Mouse (Mus musculus): ENCODE results near the gene Pla2g3. TPM values are rescaled to one million over a fixed set of nuclear protein-coding genes. Genes with fewer than 3 reads are reported as not detected.

The Pla2g3 gene
- total RNA-seq, 2 experiments from 2014 or later, result not detected

DNA sequence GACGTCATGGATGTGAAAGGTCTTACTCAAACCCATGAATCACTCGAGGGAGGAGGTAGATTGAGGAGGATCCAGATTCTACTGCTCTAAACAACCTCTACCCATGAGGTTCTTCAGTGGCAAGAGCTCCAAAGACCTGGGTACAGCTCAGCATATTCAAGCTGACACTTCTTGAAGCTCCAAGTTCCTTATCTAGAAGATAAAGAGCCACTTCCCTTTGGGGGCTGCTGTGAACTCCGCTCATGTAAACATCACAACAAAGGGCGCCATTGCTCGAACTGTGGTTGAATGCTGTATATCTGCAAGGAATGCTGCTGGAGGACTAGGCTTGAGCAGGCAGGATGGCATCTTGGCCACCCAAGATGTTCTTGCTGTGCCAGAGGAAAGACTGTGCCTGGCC is 952 bp downstream of the Pla2g3 start:
- ATAC-seq (replicated peaks; ENCODE audit: low FRiP score, poor library complexity, severe bottlenecking), result no peak

DNA sequence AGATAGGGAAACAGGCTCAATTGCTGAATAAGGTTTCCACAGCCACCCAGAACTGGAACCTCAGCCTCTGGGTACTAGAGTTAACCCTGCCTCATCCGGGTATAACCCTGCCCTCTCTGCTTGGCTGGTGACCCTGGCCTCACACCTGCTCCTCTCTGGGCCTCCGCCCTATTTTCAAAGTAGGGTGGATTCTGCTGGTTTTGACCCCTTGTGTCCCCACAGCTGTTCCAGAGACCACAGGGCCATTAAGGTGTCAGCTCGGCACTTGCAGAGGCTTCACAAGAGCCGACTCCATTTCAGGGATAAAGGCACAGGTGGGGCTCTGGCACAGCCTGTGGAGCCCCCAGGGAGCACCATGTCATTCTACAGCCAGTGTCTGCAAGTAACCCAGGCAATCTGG is 4.7 kb downstream of the Pla2g3 start:
- ATAC-seq (replicated peaks; ENCODE audit: low FRiP score, poor library complexity, severe bottlenecking), result no peak

DNA sequence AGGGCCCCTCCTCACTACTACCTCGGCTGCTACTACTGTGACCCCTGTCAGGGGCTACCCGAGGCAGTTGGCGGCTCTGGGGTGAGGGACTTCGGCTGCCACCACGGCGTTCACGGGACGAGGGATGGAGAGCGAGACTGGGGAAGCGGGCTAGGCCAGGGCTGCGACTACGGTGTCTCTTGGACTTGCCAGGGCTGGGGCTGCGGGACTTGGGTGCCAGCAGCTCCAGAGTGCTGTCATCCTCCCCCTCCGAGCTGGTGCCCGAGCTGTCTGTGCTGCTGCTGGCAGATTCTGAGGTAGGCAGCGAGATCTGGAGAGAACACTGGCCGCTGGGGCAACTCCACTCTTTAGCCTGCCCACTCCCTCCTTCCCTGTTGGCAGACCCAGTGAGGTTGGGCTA is 6.8 kb downstream of the Pla2g3 start:
- ATAC-seq (replicated peaks; ENCODE audit: low FRiP score, poor library complexity, severe bottlenecking), result no peak

DNA sequence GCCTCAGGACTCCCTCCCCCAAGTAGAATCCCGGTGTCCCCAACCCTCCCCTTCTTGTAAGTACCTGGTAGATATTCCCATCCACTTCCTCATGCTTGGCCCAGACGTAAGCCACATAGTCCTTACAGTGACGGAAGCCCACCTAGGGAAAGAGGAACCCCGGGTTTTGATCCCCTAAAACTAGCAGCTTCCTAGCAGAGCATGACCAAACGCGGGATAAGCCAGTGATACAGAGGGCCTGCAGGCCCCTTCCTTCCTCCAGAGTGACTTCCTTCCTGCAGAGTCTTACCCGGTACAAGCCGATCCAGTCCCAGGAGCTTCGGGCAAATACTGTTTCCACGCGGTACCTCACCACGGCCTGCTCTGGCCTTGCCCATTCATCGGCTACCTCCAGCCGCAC is 7.4 kb downstream of the Pla2g3 start:
- ATAC-seq (replicated peaks; ENCODE audit: low FRiP score, poor library complexity, severe bottlenecking), result no peak

DNA sequence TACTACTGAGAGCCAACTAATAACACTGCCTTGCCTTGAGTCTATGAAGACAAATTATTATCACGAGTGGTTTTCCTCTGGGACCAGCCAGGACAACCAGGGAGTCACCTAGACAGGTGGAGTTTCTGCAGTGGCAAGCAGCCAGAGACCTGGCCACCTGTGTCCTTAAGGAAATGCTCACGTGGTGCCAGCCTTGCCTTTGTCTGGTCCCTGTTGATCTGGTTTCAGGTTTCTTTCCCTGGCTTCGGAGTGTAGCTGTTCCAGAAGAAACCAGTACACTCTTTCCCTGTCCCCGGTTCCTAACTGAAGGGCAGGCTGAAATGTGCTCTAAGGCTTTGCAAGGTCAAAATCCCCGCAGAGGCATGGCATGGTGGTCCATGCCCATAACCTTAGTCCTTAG is 8.7 kb downstream of the Pla2g3 start:
- ATAC-seq (replicated peaks; ENCODE audit: low FRiP score, poor library complexity, severe bottlenecking), result no peak

DNA sequence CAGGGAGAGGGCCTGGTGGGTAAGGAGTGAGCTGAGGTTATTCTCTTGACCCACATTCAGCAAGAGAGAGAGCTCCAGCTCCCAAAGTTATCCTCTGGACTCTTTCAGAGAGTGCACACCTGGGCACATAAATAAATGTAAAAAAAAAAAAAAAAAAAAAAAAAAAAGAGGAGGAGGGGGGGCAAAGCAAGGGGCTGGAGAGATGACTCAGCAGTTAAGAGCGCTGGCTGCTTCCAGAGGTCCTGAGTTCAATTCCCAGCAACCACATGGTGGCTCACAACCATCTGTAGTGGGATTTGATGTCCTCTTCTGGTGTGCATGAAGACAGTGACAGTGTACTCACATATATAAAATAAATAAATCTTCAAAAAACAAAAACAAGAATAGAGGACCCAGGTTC is 9.2 kb downstream of the Pla2g3 start:
- ATAC-seq (replicated peaks; ENCODE audit: low FRiP score, poor library complexity, severe bottlenecking), result no peak

DNA sequence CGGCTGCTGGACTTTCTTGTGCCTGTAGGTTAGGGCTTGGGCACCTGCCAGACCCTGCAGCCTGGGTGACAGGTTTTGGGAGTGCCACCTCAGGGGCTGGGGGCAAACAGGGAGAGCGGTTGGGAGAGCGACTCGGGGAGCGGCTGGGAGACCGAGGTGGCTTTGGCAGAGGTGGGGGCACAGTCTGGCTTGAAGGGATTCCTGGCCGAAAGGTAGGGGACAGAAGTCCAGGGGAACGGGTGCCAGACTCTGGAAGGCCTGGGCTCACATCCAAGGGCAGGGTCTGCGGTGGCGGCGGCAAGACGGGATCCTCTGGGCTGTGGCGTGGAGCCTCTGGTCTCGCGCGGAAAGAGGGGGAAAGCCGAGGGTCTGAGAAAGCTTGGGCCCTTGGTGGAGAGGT is 14.0 kb downstream of the Pla2g3 start:
- ATAC-seq (replicated peaks; ENCODE audit: low FRiP score, poor library complexity, severe bottlenecking), result no peak

DNA sequence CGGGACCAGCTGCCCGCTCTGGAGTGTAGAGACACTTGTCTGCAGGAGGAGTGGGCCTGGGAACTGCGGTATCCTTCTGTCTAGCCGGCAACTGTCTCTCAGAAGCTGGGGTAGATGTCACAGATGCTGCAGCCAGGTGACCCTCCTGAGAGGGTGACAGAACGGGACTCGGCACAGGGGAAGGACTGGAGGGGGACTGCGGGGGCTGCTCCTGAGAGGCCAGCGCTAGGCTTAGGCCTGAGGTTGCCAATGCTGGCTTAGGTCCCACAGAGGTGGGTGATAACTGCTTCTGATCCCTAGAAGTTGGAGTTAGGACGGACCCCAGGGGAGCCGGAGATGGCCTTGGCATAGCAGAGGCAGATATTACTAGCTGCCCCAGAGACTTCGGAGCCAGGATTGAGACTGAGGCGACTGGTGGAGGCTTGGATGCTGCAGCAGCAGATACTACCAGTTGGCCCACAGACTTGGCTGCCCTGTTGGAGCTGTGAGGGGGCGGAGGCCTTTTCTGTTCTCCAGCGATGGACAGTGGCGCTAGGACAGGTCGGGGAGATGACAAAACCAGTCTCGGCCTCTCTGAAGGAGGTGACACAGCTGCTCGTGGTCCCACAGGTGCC is 14.5 kb downstream of the Pla2g3 start:
- ATAC-seq (replicated peaks; ENCODE audit: low FRiP score, poor library complexity, severe bottlenecking), result no peak

DNA sequence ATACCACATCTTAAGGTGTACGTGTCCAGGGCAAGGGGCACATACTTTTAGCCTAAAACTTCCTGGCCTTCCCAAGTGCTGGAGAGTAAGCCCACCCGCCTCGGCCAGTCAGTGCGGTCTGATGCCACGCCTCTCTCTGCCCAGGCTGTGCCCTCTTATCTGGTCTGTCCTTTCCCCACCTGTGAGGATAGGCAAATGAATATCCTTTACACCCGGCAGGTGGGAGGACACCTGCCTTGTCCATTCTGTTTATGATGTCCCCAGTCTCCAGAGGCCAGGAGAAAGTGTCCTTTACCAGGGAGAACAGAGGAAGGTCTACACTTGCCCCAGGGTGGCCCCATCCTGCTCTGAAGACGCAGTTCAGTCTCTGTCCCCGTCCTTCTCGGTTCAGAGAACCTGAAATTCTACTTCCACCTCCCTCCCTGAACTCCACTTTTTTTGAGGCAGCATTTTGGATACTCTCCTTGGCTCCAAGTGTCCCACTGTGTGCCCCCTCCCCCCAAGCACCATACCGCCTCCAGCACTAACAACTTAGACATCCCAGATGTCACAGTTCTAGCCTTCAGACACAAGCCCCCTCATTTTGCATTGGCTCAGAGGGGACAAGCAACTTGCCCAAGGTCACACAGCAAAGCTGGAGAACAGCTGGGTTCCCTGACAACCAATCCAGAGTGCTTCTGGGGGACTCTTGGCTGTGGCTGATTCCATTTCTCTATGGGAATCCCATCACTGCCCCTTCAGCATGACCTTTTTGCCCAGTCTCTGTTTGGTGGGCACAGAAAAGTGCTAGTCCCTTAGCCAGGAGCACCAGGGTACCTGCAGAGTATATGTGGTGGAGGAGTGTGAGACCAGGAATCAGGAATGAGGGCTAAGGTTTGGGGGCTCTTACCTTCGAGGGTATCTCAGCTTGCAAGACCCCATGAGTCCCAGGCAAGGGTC is 15.9 kb downstream of the Pla2g3 start:
- no peak for ATAC-seq (replicated peaks; ENCODE audit: low FRiP score, poor library complexity, severe bottlenecking)

DNA sequence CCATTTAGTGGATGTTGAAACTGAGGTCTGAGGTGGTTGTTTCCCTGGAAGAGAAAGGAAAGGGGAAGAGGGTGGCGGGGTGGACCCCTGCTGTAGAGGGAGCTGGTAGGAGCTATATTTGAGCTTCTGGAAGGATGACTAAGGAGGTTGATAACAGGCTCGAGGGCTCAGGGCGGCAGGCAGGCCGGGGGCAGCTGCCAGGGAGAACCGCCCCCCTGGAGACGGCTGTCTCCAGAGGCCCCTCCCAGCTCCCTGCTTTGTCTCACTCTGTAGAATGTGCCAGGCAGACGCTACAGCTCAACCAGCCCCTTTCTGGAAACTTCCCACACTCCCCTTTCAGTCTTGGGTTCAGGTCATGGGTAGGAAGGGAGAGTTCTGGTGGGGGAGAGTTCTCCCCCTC is 20.1 kb downstream of the Pla2g3 start:
- no peak for ATAC-seq (replicated peaks; ENCODE audit: low FRiP score, poor library complexity, severe bottlenecking)

DNA sequence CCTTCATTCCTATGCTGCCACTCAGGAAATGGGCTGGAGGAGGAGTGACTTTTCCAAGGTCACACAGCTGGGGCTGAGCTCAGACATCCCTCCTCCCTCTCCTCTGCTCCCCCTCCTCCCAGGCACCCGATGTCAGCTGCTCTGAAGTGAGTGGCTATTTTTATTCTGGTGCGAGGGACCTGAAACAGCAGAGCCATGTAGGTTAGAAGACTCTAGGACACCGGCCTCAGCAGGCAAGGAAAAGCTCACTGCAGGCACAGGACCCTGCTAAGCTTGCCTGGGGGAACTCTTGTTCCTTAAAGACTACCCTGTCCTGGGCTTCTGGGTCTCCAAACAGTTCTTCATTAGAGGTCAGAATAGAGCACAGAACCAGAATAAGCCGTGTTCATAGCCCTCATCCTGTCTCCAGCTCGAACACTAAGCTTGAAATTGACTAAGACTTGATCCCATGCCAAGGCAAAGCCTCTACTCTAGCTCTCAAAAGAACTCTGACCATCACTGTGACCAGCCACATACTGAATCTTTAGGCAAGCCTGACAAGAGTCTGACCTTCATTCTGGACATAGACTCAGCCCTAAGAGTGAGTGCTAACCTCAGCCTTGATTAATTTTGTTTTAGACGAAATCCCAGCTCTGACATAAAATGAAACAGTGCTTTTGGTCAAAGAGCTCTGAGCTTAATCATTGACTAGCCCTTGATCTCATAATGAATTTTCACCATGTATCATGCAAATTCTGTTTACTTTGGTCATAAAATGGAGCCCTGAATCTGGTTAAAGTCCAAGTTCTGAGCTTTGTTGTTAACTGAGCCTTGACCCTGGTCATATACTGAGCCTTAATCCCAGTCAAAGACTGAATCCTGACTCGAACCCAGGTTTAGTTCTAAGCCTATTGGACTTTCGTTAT is 21.3 kb downstream of the Pla2g3 start:
- no peak for ATAC-seq (replicated peaks; ENCODE audit: low FRiP score, poor library complexity, severe bottlenecking)

DNA sequence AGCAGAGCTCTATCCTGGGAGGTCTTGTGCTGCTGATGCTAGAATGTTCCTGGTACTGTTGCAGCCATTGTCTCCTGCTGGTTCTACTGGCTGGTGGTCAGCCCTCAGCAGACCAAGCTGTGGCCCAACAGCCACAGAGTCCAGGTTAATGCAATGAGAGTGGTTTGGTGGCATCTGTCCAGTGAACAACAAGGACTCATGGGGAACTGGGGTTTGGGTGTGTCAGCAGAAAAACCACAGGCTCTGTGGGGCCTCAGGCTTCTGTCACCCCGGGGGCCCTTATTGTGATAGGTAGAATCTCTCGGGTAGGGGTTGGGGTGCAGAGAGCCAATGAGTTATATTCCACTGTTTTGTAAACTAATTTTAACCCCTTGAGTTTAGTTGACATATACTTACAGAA is 22.2 kb downstream of the Pla2g3 start:
- no peak for ATAC-seq (replicated peaks; ENCODE audit: low FRiP score, poor library complexity, severe bottlenecking)

DNA sequence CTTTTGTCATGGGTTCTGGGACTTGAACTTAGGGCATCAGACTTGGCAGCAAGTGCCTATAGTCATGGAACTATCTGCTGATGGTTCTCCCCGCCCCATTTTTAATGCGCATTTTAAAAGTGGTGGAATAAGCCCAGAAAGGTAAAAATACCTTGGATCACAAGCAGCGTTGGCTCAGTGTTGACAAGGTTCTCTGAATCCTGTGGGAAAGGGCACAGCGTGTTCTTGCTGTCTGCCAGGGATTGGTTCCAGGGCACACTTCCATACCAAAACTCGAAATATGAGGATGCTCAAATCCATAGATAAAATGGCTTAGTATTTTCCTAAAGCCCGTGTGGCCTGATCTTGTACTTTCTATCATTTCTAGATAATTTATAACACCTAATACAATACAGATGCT is 25.2 kb downstream of the Pla2g3 start:
- no peak for ATAC-seq (replicated peaks; ENCODE audit: low FRiP score, poor library complexity, severe bottlenecking)

DNA sequence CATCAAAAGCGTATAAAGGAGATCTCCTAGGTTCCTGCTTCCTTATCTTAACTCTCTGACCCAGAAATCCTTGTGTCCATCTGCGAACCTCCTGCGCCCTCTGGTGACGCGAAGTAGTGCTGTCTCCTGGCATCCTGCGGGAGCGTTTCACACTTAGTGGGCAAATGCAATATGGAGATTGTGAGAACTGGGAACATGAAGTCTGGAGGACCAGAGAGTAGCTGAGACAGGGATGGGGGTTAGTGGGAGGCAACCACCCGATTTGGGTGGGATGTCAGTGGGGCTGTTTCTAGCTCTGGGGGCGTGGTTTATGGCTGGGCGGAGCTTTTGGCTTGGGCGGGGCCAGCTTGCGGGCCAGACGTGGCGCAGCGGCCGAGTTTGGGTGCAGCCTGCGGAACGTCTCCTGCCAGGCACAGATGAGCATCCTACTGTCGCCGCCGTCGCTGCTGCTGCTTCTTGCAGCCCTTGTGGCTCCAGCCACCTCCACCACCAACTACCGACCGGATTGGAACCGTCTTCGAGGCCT is 26.5 kb downstream of the Pla2g3 start, which contains the start of gene Selenom:
Gene Selenom, plus strand, starts transcription at position 156 of the 526 bp plus-strand sequence.
- ATAC-seq (replicated peaks; ENCODE audit: low FRiP score, poor library complexity, severe bottlenecking), result peak; percentile 78

DNA sequence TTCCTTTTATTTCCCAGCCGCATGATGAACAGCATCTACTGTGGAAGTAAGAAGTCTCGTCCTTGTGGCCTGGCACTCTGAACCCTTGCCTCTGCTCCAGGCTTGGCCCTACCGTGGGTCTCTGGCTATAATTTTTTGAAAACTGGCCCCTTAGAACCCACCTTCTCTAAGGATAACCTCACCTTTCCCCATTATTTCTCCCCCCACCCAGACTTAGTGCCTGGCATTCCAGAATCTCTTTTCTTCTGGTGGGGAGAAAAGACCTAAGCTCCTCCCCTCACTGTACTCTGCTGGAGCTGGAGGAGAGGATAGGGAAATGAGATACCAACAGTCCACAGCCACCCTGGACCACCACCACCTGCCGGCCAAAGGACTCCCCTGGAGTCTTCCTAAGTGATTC is 27.1 kb downstream of the Pla2g3 start:
- ATAC-seq (replicated peaks; ENCODE audit: low FRiP score, poor library complexity, severe bottlenecking), result no peak

DNA sequence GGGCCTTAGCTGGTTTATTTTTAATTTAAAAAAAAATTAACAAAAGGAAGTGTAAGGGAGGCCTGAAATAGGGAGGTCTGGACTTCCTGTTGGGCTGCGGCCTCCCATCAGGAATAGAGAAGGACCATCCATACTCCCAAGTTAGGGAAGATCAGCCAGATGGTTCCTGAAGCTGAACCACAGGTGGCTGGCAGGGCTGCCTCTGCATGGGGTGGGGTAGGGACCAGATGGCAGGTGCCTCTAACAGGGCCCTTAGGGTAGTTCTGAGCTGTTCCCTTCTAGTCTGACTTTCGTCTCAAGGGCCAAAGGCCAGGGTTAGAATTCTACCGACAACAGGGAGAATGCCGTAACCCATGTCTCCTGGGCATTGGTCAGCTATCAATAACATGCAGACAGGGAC is 27.6 kb downstream of the Pla2g3 start:
- no peak for ATAC-seq (replicated peaks; ENCODE audit: low FRiP score, poor library complexity, severe bottlenecking)

DNA sequence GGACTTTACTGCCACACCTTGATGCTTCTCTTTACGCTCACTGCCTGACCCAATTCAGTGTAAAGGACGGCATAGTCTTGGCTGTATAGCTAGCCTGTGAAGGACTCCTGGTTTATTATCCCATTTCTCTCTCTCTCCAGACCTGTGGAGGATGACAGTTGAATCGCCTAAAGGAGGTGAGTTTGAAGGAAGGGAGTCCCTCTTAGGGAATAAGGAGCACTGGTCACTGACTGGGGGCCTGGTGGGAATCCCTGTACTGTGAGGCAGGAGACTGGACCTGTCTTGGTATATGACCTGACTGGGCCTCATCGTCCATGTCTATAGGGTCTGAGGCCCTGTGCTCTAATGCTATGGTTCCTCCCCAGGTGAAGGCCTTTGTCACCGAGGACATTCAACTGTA is 28.0 kb downstream of the Pla2g3 start:
- ATAC-seq (replicated peaks; ENCODE audit: low FRiP score, poor library complexity, severe bottlenecking), result no peak

DNA sequence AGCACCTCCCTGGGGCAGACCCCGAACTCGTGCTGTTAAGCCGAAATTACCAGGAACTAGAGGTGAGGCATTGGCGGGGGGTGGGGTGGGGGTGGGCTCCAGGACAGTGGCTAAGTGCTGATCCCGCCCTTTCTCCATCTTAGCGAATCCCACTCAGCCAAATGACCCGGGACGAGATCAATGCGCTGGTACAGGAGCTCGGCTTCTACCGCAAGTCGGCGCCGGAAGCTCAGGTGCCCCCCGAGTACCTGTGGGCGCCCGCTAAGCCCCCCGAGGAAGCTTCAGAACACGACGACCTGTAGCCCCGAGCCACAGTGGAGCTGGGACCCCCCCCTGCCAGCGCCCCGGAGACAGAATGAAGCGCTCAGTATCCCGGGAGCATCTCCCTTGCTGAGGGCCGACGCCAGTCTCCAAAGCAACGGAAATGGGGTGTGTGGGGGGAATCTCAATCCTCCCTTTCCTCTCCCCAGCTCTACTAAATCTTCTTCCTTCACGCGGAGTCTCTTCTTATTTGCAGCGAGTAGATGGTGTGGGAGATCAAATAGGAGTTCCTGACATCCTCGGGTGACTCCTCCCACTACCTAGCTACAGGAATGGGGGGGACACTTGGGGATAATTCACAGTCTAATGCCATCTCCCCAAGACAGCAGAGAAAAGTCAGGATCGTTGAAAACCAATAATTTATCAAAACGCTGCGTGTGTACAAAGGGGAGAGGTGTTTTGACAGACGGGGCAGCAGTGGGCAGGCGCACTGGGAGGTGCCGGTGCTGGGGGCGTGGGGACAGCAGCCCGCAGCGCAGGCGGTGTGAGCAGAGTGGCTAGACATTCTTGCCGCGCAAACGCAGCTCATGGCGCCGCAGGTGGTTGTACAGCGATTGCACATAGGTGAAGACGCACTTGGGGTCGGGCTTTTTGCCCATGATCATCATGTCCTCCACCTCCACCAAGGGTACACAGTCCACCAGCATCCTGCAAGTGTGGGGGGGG is 29.1 kb downstream of the Pla2g3 start:
- no peak for ATAC-seq (replicated peaks; ENCODE audit: low FRiP score, poor library complexity, severe bottlenecking)

Data from erythroblast, adult 5-6 weeks (primary cell).